Mouse (Mus musculus) thymus, adult 2 months (tissue): ENCODE measurements at regions not wholly inside any gene's neighbourhood (a gene's known extent, or its start where the extent isn't known, plus 50 kb on each side); places are given as distances from the start of the nearest gene placed in this dataset.

Experiments
- CTCF ChIP-seq: fragments of 200-500 bp; IDR thresholded peaks from 2 replicates; pipeline ENCODE4 v1.5.1; 2012; ENCODE audit warnings: mild to moderate bottlenecking, control low read depth, low read length, moderate library complexity, borderline replicate concordance; ENCODE audit not compliant: control insufficient read depth, poor library complexity, insufficient read depth; ENCODE audit errors: extremely low read depth
- POLR2A ChIP-seq: fragments of 200-500 bp; IDR thresholded peaks from 2 replicates; pipeline ENCODE4 v1.6.1; 2012; ENCODE audit warnings: mild to moderate bottlenecking, low read length, control low read depth, moderate library complexity; ENCODE audit not compliant: control insufficient read depth, poor library complexity, insufficient read depth; ENCODE audit errors: extremely low read depth

DNA sequence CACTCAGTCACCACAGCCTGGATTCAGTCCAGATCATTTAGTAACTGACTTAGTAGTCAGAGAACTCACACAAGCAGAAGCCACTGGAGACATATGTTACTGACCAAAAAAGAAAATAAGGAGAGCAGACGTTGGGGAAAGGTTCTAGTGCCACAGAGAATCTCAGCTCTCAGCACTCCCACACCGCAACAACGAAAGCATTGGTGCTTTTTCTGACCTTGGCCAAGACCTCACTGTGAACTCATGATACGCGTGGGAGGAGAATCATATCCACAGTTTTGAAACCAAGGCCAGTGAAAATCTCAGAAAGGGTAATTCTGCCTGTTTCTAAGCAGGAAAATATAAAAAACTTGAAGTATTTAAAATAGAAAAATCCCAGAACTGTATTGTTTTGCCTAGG, 591.0 kb downstream of the Hs3st4 start:
- TF ChIP-seq CTCF (no peak), POLR2A (no peak)
